Mouse (Mus musculus): ENCODE results near the gene Nos3. TPM values are rescaled to one million over a fixed set of nuclear protein-coding genes. Genes with fewer than 3 reads are reported as not detected.

Nos3 gene
- polyA plus RNA-seq, 1 experiment from 2014 or later = 7.2 TPM

DNA sequence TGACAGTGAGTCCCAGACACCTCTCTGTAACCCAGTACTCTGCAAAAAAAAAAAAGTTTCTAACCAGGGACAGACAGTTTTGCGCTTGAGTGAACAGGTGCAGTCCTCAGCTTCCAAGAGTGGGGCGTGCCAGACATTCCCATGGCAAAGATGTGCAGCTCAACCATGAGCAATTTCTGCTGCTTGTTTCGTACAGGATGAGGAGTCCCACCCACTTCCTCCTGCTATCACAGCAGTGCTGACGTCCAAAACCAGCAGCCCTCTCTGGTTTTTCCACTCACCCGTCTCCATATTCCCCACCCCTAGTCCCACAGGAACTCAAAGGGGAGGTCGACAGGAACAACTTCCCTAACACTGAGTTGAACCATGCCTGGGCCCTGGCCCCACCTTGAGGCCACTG, 19.8 kb downstream of the Nos3 start:
- Histone ChIP-seq H3K4me1 (replicated peaks; ENCODE audit: control insufficient read depth, insufficient read depth, low read length) (peaks cover 28% of the 10 kb centered on the region), H3K27me3 (replicated peaks; ENCODE audit: control insufficient read depth, insufficient read depth, low read length) (peaks cover 42% of the 10 kb centered on the region), H3K9me3 (ENCODE audit: control insufficient read depth, low read length) (no peaks in the 10 kb centered on the region), H3K36me3 (ENCODE audit: control insufficient read depth, insufficient read depth, low read length) (no peaks in the 10 kb centered on the region), H3K4me2 (peak overlapping the region; percentile 83), H3K4me3 (ENCODE audit: low read depth, low read length) (no peak overlapping the region), H3K27ac (ENCODE audit: low read depth, low read length) (no peak overlapping the region), H3K9ac (ENCODE audit: low read depth, low read length) (no peak overlapping the region)
- ATAC-seq (replicated peaks; ENCODE audit: low FRiP score) (no peak), DNase-seq (ENCODE audit: low spot score) (no peak)
- WGBS = 41% methylated on average over 6 of the region's 6 CpGs

GRCm38 (mm10) chr5:24385374-24385773, 20.8 kb downstream of the Nos3 start:
- H3K9me3 ChIP-seq (ENCODE audit: control insufficient read depth, low read length) = no peaks in the 10 kb centered on the region
- H3K27me3 ChIP-seq (replicated peaks; ENCODE audit: control insufficient read depth, insufficient read depth, low read length) = peaks cover 45% of the 10 kb centered on the region
- 85% methylated on average over 5 of the region's 5 CpGs for WGBS
- H3K9ac ChIP-seq (ENCODE audit: low read depth, low read length) = no peak overlapping the region
- ATAC-seq (replicated peaks; ENCODE audit: low FRiP score) (no peak), DNase-seq (ENCODE audit: low spot score) (no peak)
- H3K36me3 ChIP-seq (ENCODE audit: control insufficient read depth, insufficient read depth, low read length) = no peaks in the 10 kb centered on the region
- H3K4me2 ChIP-seq = no peak overlapping the region
- H3K4me3 ChIP-seq (ENCODE audit: low read depth, low read length) = no peak overlapping the region
- H3K27ac ChIP-seq (ENCODE audit: low read depth, low read length) = no peak overlapping the region
- peaks cover 31% of the 10 kb centered on the region for H3K4me1 ChIP-seq (replicated peaks; ENCODE audit: control insufficient read depth, insufficient read depth, low read length)

DNA sequence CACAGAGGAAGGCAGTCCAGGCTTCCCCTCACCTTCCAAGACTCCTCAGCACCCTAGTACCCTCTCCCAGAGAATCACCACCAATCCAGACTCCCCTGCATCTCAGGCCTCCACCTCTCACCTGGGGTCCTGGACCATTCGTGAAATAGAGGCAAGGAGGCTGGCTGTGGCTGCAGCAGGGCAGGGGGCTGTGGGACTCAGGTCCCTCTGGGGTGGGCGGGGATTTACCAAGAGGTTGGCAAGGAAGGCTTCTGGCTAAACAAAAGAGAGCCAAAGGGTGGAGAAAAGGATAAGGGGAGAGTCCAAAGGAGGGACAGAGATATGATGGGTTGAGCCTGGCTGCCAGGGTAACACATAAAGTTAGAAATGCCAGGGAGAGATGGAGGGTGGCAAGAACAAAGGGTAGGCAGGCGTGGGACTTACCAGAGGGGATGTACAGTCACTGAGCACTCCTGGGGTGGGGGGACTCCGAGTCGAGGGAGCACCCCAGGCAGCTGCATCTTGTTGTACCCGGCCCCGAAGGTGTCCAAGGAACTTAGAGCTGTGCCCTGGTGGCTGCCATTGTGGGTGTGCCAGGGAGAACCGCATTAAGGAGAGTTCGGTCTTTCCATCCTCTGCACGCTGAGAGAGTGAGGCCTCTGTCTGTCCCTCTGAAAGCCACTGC, 21.4 kb downstream of the Nos3 start:
- H3K9ac ChIP-seq (ENCODE audit: low read depth, low read length) = no peak overlapping the region
- peaks cover 31% of the 10 kb centered on the region for H3K4me1 ChIP-seq (replicated peaks; ENCODE audit: control insufficient read depth, insufficient read depth, low read length)
- ATAC-seq (replicated peaks; ENCODE audit: low FRiP score) (no peak), DNase-seq (ENCODE audit: low spot score) (no peak)
- H3K27ac ChIP-seq (ENCODE audit: low read depth, low read length) = no peak overlapping the region
- WGBS = 79% methylated on average over 10 of the region's 10 CpGs
- peaks cover 44% of the 10 kb centered on the region for H3K27me3 ChIP-seq (replicated peaks; ENCODE audit: control insufficient read depth, insufficient read depth, low read length)
- H3K4me2 ChIP-seq = no peak overlapping the region
- no peaks in the 10 kb centered on the region for H3K36me3 ChIP-seq (ENCODE audit: control insufficient read depth, insufficient read depth, low read length)
- no peaks in the 10 kb centered on the region for H3K9me3 ChIP-seq (ENCODE audit: control insufficient read depth, low read length)
- H3K4me3 ChIP-seq (ENCODE audit: low read depth, low read length) = no peak overlapping the region

- Histone ChIP-seq H3K4me1 (replicated peaks; ENCODE audit: control insufficient read depth, insufficient read depth, low read length) (peaks cover 31% of the 10 kb centered on the region), H3K9me3 (ENCODE audit: control insufficient read depth, low read length) (no peaks in the 10 kb centered on the region), H3K27ac (ENCODE audit: low read depth, low read length) (no peak overlapping the region), H3K36me3 (ENCODE audit: control insufficient read depth, insufficient read depth, low read length) (no peaks in the 10 kb centered on the region), H3K4me3 (ENCODE audit: low read depth, low read length) (peak overlapping the region; percentile 53), H3K9ac (ENCODE audit: low read depth, low read length) (peak overlapping the region; percentile 62), H3K27me3 (replicated peaks; ENCODE audit: control insufficient read depth, insufficient read depth, low read length) (peaks cover 43% of the 10 kb centered on the region), H3K4me2 (peak overlapping the region; percentile 87)
- peak; percentile 53 for DNase-seq (ENCODE audit: low spot score)
- WGBS = 1% methylated on average over 72 of the region's 73 CpGs
- no peak for ATAC-seq (replicated peaks; ENCODE audit: low FRiP score)
Measured at GRCm38 (mm10) chr5:24387264-24388241, 22.9 kb downstream of the Nos3 start.

- ATAC-seq (replicated peaks; ENCODE audit: low FRiP score) = no peak
- Histone ChIP-seq H3K9me3 (ENCODE audit: control insufficient read depth, low read length) (no peaks in the 10 kb centered on the region), H3K27ac (ENCODE audit: low read depth, low read length) (no peak overlapping the region), H3K4me1 (replicated peaks; ENCODE audit: control insufficient read depth, insufficient read depth, low read length) (peaks cover 28% of the 10 kb centered on the region), H3K4me3 (ENCODE audit: low read depth, low read length) (peak overlapping the region; percentile 53), H3K36me3 (ENCODE audit: control insufficient read depth, insufficient read depth, low read length) (no peaks in the 10 kb centered on the region), H3K4me2 (peak overlapping the region; percentile 87), H3K27me3 (replicated peaks; ENCODE audit: control insufficient read depth, insufficient read depth, low read length) (peaks cover 43% of the 10 kb centered on the region), H3K9ac (ENCODE audit: low read depth, low read length) (peak overlapping the region; percentile 62)
- WGBS = 24% methylated on average over 26 of the region's 26 CpGs
- DNase-seq (ENCODE audit: low spot score) = no peak
Measured at GRCm38 (mm10) chr5:24388246-24388915, 23.8 kb downstream of the Nos3 start.

DNA sequence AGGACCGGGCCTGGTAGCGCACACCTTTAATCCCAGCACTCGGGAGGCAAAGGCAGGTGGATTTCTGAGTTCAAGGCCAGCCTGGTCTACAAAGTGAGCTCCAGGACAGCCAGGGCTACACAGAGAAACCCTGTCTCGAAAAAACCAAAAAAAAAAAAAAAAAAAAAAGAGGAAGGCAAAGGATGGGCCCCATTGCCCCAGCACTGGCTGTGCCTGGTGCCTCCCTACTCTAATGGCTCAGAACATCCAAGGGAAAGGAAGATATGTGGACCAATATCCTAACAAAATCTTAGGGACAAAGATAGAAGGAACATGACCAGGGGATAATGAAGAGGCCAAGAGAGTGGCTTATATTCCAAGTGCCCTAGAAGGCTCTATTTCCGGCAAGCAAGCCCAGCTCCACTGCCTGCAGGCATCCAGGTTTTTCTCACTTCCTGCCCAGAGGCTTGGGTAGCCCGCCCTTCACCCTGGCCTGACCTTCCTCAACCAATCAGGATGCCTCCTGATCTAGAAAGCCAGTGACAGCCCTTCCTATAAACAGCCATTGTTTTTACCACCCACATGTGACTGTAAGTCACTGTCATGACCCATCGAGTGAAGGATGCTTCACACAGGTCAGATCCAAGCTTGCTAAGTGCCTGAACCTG, 24.5 kb downstream of the Nos3 start:
- Histone ChIP-seq H3K4me2 (peak overlapping the region; percentile 0; the same call in 1 of the 2 replicates), H3K27ac (ENCODE audit: low read depth, low read length) (no peak overlapping the region), H3K27me3 (replicated peaks; ENCODE audit: control insufficient read depth, insufficient read depth, low read length) (peaks cover 43% of the 10 kb centered on the region), H3K4me1 (replicated peaks; ENCODE audit: control insufficient read depth, insufficient read depth, low read length) (peaks cover 29% of the 10 kb centered on the region), H3K4me3 (ENCODE audit: low read depth, low read length) (no peak overlapping the region), H3K9ac (ENCODE audit: low read depth, low read length) (no peak overlapping the region), H3K9me3 (ENCODE audit: control insufficient read depth, low read length) (no peaks in the 10 kb centered on the region), H3K36me3 (ENCODE audit: control insufficient read depth, insufficient read depth, low read length) (no peaks in the 10 kb centered on the region)
- 49% methylated on average over 6 of the region's 7 CpGs for WGBS
- ATAC-seq (replicated peaks; ENCODE audit: low FRiP score) (peak; percentile 16; the same call in 1 of the 2 replicates), DNase-seq (ENCODE audit: low spot score) (no peak)

GRCm38 (mm10) chr5:24389658-24390020, 25.0 kb downstream of the Nos3 start:
- H3K4me3 ChIP-seq (ENCODE audit: low read depth, low read length) = no peak overlapping the region
- peaks cover 24% of the 10 kb centered on the region for H3K4me1 ChIP-seq (replicated peaks; ENCODE audit: control insufficient read depth, insufficient read depth, low read length)
- H3K27me3 ChIP-seq (replicated peaks; ENCODE audit: control insufficient read depth, insufficient read depth, low read length) = peaks cover 42% of the 10 kb centered on the region
- H3K27ac ChIP-seq (ENCODE audit: low read depth, low read length) = no peak overlapping the region
- DNase-seq (ENCODE audit: low spot score) = no peak
- H3K4me2 ChIP-seq = peak overlapping the region; percentile 0; the same call in 1 of the 2 replicates
- H3K9me3 ChIP-seq (ENCODE audit: control insufficient read depth, low read length) = no peaks in the 10 kb centered on the region
- 77% methylated on average over 4 of the region's 4 CpGs for WGBS
- H3K36me3 ChIP-seq (ENCODE audit: control insufficient read depth, insufficient read depth, low read length) = no peaks in the 10 kb centered on the region
- H3K9ac ChIP-seq (ENCODE audit: low read depth, low read length) = no peak overlapping the region
- no peak for ATAC-seq (replicated peaks; ENCODE audit: low FRiP score)

DNA sequence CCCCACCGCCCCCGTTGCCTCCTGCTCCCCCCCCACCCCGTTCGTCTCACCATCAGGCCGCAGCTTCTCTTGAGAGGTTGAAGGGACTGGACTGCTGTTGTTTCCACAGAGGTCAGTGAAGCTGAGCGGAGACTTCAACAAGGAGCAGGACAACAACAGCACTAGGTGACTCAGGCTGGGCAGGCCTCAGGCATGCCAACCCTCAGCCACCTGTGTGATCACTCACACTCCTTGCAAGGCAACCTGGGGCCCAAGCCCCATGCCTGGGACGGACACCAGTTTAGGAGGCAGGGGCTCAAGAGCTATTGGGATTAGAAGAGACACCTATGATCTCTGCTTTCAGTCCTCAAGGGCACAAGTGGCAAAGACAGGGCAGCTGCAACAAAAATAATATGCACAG, 27.3 kb downstream of the Nos3 start, which contains the start of gene Atg9b:
TSS of gene Atg9b (minus strand) at position 280 of the 400 bp plus-strand sequence.
- 0 out of 2 replicates have a peak, but pooled peaks cover 3% of the 10 kb centered on the region for H3K36me3 ChIP-seq (ENCODE audit: control insufficient read depth, insufficient read depth, low read length)
- H3K4me2 ChIP-seq = no peak within 1 kb of the TSS
- H3K27ac ChIP-seq (ENCODE audit: low read depth, low read length) = no peak within 1 kb of the TSS
- no peak within 1 kb of the TSS for H3K9ac ChIP-seq (ENCODE audit: low read depth, low read length)
- H3K4me3 ChIP-seq (ENCODE audit: low read depth, low read length) = no peak within 1 kb of the TSS
- no peaks in the 10 kb centered on the region for H3K9me3 ChIP-seq (ENCODE audit: control insufficient read depth, low read length)
- 91% methylated on average over 7 of the region's 7 CpGs for WGBS
- ATAC-seq (replicated peaks; ENCODE audit: low FRiP score) (no peak), DNase-seq (ENCODE audit: low spot score) (no peak)
- peaks cover 28% of the 10 kb centered on the region for H3K27me3 ChIP-seq (replicated peaks; ENCODE audit: control insufficient read depth, insufficient read depth, low read length)
- peaks cover 27% of the 10 kb centered on the region for H3K4me1 ChIP-seq (replicated peaks; ENCODE audit: control insufficient read depth, insufficient read depth, low read length)
